Mouse (Mus musculus): ENCODE data around the gene Sema6d.

Sema6d gene

DNA sequence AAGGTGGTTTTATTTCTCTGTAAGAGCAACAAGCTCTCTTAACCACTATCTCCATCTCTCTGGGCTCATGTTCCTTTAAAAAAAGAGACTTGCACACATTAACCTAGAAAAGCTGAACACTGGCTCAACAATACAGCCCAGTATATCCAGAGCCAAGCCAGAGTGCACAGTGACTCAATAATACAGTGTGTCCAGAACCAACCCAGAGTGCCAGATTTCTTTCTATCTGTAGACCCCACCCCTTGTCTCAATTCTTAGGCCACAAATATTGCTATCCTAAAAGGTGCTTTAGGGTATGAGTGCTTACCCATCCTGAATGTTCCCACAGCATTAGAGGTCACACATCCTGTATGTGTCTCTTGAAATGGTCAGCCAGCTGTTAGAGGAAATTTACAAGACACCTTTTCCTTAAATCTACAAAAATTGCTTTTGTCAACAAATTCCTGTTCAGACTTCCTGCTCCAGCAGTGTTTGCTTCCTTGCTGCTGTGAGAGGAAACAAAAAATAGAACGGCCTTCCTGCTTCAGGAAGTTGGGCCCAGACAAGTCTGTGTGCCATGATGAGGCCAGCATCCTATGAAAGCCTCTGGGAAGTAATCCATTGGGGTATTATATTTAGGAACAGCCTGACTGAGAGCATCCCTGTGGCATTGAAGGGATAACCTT, 465.1 kb downstream of the Sema6d start:
- DNase-seq (ENCODE audit: low read depth, low spot score) = no peak

GRCm38 (mm10) chr2:124556861-124557499, 467.2 kb downstream of the Sema6d start:
- no peak for DNase-seq (ENCODE audit: low read depth, low spot score)

- DNase-seq (ENCODE audit: low read depth, low spot score) = no peak
Measured at GRCm38 (mm10) chr2:124558021-124558420, 468.3 kb downstream of the Sema6d start.

GRCm38 (mm10) chr2:124561668-124562067, 471.9 kb downstream of the Sema6d start:
- no peak for DNase-seq (ENCODE audit: low read depth, low spot score)

DNA sequence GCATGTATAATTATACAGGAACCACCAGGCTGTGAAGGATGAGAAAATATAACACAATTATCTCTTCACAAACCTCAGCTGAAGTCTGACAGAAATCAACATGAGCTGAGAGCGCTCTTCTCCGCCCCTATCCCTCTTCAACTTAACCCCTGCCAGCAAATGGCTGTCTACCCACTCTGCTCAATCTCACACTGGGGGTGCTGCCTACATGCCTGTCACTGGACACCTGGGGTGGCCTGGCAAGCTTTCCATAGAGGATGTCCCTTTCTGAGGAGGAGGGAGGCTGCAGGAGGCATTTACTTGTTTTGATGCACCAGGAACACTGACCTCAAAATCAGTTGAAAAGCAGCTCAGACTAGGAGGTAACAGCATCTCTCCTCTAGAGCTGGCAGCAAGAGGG, 472.3 kb downstream of the Sema6d start:
- no peak for DNase-seq (ENCODE audit: low read depth, low spot score)

DNA sequence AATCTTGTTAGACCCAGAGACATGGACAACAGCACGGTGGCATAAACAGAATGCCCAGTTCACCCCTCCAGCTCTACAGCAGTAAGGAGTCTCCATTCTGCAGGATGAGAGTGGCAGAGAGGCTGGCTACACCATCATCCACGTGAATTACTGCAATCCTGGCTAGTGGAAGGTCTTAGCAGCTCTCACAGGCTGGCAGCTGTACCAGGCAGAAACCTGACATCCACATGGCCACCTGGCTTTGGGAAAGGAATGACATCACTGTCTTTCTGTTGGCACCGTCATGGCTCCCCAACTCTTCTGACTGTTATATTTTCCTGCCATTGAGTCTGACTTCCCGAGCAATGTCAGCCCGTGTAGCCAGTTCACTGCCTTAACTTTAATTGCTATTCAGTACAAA, 474.0 kb downstream of the Sema6d start:
- no peak for DNase-seq (ENCODE audit: low read depth, low spot score)

DNA sequence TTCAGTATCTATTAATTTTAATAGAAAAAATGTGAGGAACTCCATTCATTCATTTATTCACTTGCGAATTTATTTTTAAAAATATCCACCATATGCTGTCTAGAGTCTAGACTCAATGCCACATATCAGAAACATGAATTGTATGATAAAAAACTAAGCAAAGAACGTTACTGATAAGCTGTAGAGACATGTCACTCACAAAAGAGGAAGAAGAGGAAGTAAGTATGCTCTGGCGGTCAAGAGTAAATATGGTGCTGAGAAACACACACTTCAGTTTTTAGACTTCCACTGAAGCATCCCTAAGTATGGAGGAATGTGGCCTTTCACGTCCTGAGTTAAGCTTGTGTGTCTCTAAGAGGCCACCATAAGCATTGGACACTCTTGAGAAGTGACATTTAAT, 484.0 kb downstream of the Sema6d start:
- no peak for DNase-seq (ENCODE audit: low read depth, low spot score)

DNA sequence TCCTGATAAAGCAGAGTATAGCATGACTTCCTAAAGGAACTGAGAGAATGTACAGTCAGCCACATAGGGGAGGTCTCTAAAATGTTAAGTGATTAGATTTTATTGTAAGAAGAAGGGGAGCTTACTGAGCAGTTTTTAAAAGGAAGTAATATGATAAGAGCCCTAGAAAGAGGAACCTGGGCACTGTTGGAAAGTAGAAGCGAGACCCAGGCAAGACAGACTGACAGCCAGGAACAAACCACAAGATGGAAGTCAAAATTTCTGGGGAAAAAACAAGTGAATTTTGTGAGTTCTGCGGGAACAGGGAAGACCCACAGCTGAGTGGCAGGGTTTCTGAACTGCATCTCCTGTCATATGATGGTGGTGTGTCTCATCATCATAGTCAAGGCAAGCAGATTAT, 486.3 kb downstream of the Sema6d start:
- no peak for DNase-seq (ENCODE audit: low read depth, low spot score)

DNA sequence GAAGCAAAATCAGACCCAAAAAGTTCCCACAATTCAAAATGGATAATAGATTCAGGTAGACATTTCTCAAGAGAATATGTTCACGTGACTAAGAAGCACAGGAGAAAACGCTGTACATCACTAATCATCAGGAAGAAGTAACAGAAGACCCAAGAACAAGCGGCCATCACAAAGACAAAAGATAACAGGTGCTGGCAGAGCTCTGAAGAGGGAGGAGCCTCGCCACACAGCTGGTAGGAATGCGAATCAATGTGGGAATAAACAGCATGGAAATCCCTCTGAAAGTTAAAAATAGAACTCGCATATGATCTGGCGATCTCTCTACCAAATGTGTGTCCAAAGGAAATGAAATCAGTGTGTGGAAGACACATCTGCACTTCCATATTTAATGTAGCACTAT, 493.8 kb downstream of the Sema6d start:
- DNase-seq (ENCODE audit: low read depth, low spot score) = no peak

DNA sequence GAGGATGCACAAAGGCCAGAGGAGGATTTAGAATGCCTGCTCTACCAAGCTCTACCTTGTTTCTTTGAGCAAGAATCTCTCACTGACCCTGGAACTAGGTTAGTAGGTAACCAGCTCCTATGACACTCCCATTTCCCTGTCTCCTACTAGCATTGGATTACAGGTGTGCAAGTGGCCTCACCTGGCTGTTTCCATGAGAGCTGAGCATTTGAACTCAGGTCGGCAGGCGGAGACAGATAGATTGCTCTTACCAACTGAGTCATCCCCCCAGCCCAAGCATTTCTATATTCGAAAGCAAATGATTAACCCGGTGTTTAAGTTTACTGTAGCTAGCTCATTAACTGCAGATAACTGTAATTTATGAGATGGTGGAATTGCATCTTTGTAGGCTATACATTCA, 503.0 kb downstream of the Sema6d start:
- DNase-seq (ENCODE audit: low read depth, low spot score) = no peak

DNA sequence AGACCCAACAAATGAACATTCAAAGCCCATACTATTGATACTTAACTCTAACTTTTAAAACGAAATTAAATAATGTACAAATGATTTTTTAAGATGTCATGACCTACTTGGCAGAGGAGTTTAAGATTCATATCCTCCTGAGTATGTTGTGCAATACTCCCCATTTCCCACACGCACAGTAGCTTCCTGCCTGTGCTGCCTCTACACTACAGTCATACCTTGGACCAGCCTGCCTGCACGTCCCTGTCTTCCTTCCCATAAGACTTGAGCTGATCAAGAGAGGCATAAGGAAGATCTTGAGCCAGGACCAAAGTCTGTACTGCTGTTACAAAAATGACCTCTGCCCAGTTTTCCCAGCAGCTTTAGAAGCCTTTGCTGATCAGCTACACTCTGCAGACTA, 509.2 kb downstream of the Sema6d start:
- no peak for DNase-seq (ENCODE audit: low read depth, low spot score)

DNA sequence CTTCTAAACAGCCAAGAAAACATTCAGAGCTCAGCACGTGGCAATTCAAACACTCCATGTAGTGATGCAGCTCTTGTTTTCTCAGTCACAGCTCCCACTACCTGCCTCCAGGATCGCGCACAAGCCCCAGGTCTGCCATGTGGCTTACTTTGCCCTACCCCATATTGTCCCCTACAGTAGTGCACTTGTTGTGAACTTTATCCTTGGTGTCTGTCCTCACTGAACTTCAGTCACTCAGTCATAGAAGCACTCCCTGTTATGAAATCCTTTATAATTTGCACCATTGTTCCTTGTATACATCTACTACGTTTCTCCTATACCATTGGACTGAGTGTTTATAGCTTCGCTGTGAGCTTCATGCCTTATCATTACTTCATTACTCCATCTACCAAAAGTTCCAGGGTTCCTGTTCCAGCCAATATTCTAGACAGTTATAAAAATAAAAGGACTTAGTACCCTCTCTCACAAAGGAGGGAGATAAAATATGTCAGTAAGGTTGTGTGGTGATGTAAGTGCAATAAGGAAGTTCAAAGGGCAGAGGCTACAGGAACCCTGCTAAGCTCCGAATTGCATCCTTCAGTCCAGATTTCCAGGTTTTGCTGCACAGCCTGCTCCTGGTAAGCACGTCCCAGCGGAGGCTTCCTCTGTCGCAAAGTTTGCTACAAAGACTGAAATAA, 512.1 kb downstream of the Sema6d start:
- no peak for DNase-seq (ENCODE audit: low read depth, low spot score)

GRCm38 (mm10) chr2:124602379-124602913, 512.7 kb downstream of the Sema6d start:
- no peak for DNase-seq (ENCODE audit: low read depth, low spot score)

GRCm38 (mm10) chr2:124605341-124605740, 515.6 kb downstream of the Sema6d start:
- DNase-seq (ENCODE audit: low read depth, low spot score) = no peak

DNA sequence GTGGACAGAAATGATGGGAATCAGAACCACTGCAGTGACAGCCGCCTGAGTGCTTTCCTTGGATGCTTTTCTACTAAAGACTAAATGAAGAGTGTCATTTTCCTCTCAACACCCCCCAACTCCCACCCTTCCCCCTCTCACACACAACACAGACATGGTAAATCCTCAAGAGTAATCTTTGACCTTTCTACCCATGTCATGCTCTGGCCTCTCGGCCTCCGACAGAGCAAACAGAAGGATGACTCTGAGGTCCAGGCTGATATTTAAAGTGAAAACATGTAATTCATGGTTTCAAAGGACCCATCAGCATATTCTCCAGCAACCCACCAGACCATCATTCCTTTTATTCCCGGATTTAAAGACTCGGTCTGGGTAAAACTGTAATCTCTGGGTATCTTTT, 518.2 kb downstream of the Sema6d start:
- no peak for DNase-seq (ENCODE audit: low read depth, low spot score)

DNA sequence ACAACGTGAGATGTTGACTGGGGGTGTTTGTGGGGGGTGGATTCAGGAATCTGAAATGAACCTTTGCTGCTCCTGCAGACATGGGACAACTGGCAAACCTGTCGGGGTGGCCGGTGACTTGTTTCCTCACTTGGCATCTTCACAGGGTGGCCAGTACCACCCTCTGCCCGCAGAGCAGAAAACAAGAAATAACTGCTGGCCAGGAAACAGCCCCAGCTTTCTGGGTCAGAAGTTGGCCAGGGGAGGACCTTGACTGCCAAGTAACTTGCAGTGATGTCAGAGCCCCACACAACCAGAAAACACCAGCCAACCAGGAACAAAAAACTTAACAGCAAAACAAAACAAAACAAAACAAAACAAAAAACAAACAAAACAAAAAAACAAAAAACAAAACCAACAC, 518.8 kb downstream of the Sema6d start:
- no peak for DNase-seq (ENCODE audit: low read depth, low spot score)

DNA sequence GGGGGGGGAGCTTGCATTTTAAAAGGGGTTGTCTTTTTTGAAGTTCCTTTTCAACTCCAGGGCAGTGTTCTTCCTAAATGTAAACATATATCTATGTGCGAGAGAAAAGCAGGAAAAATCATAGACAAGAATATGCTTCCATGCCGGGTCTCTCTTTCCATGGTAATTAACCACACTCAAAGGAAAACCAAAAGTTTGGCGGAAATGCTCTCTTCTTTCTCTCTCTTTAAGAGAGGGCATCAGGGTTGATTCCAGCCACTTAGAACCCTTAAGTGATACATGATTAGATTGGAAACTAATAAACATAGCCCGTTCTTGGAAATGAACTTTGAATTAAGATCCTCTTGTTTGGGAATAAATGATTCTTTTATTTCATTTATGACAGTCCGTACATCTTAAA, 519.2 kb downstream of the Sema6d start:
- no peak for DNase-seq (ENCODE audit: low read depth, low spot score)

DNA sequence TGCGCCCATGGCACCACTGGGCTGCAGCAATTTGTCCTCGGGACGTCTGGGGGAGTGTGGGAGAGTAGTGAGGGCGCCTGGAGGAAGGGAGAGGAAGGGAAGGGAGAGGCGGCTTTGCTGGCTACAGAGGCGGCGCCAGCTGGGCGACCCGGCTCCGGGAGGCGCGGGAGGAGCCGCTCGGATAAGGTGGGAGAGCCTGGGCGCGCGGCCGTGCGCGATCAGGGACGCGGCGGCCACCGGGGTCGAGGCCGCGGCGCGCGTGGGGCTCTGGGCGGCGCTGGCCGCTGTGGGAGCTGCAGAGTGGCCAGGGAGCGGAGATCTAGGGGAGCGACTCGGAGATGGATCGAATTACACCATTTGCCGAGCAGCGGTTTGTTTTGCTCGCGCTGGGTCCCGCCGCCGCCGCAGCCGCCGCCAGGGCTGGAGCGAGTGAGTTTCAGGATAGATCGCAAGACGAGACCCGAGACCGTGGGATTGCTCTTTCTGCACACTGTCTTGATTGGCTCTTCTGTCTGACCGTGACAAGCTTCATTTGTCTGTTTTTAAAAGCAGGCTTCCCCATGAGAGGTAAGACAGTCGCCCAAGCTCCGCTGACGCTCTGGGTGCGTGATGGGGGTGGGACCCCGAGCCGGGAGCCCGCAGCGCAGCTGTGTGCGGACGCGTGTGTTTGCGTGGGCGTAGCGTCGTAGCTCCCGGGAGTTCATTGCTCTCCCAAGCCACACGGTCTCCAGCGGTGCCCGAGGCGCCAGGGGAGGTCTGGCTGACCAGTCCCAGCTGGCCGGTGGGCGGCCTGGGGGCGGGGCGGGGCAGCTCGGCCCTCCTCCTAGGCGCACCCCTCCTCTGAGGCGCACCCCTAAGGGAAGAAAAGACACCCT, 520.2 kb downstream of the Sema6d start:
- peak; percentile 76 for DNase-seq (ENCODE audit: low read depth, low spot score)

DNA sequence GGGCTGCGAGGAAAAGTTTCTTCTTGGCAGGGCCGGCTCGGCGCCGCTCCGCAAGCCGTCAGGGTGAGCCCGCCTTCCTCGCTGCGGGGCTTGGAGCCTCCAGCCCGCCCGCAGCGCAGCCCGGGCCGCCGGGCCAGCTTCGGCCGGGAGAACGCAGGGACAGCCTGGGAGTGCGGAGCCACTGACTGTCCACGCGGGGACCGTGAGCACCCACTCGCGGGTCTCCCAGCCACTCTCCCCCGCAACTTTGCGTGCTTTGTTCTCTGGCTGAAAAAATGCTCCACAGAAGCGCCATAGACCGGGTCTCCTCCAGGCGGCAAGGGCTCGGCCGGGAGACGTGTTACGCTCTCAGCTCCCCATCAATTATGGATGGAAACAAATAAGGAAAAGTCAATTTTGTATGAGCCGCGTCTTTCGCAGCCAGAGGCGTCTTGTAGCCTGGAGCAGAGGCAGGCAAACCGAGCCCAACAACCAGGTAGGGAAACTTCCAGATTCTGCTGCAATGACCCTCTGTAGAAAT, 520.9 kb downstream of the Sema6d start:
- DNase-seq (ENCODE audit: low read depth, low spot score) = peak; percentile 27

DNA sequence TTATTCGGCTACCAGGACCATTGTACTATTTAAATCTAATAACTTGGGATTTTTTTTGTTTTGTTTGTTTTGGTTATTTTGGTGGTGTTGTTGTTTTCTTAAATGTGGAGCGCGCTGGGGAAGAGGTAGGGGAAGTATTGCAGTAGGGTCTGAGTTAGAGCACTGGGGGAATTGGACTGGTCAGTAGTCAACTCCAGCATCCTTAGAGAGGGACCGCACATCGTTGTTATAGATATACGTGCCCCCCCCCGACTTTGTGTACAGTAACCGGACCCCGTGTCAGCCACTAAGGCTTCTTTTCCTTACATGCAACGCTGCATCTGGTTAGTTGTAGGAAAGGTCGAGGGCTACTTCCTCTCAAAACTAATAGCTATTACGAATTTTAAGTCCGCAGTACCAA, 521.5 kb downstream of the Sema6d start:
- no peak for DNase-seq (ENCODE audit: low read depth, low spot score)

GRCm38 (mm10) chr2:124612276-124612675, 522.5 kb downstream of the Sema6d start:
- DNase-seq (ENCODE audit: low read depth, low spot score) = no peak

All from R1 (cell line).